Mouse (Mus musculus) liver, postnatal 0 days (tissue): ENCODE measurements around the gene Hoxb4. TPM values are rescaled to one million over a fixed set of nuclear protein-coding genes. Genes with fewer than 3 reads are reported as not detected.

Experiments
- ATAC-seq: fragments of 200-750 bp; cut with Nextera tagmentation; 2 replicates; pipeline ENCODE4 v1.8.0; 2017; ENCODE audit warnings: mild to moderate bottlenecking, moderate library complexity
- DNase-seq: peaks from one replicate; pipeline ENCODE4 v3.0.0-alpha.2; 2016
- H3K27ac ChIP-seq: fragments of 300-500 bp; sonication (generic); 2 replicates; pipeline ENCODE4 v1.5.1; 2014; ENCODE audit warnings: antibody characterized with exemption, moderate library complexity, mild to moderate bottlenecking, low read depth
- H3K27me3 ChIP-seq: fragments of 300-500 bp; sonication (generic); 2 replicates; pipeline ENCODE4 v1.6.1; 2014; ENCODE audit warnings: low read length, control low read depth, mixed read lengths; ENCODE audit not compliant: insufficient read depth
- H3K36me3 ChIP-seq: fragments of 300-500 bp; sonication (generic); replicated peaks from 2 replicates; pipeline ENCODE4 v1.6.1; 2014; ENCODE audit warnings: mild to moderate bottlenecking, control low read depth, low read length, moderate library complexity, mixed read lengths; ENCODE audit not compliant: insufficient read depth
- H3K4me1 ChIP-seq: fragments of 300-500 bp; sonication (generic); 2 replicates; pipeline ENCODE4 v1.6.1; 2014; ENCODE audit warnings: antibody characterized with exemption, mild to moderate bottlenecking, control low read depth; ENCODE audit not compliant: insufficient read depth
- H3K4me2 ChIP-seq: fragments of 300-500 bp; sonication (generic); 2 replicates; pipeline ENCODE4 v1.6.1; 2014; ENCODE audit warnings: low read depth, mild to moderate bottlenecking, low read length, moderate library complexity, mixed read lengths
- H3K4me3 ChIP-seq: fragments of 300-500 bp; sonication (generic); 2 replicates; pipeline ENCODE4 v1.5.1; 2014; ENCODE audit warnings: low read depth, low read length
- H3K9ac ChIP-seq: fragments of 300-500 bp; sonication (generic); replicated peaks from 2 replicates; pipeline ENCODE4 v1.6.1; 2014; ENCODE audit warnings: mild to moderate bottlenecking, moderate library complexity
- H3K9me3 ChIP-seq: fragments of 300-500 bp; sonication (generic); 2 replicates; pipeline ENCODE4 v1.6.1; 2016; ENCODE audit warnings: mild to moderate bottlenecking, control low read depth, low read length, mixed read lengths
- CTCF ChIP-seq: sonication (generic); IDR thresholded peaks from 2 replicates; pipeline ENCODE4 v1.5.1; 2016; ENCODE audit warnings: antibody characterized with exemption, low read depth
- EP300 ChIP-seq: IDR thresholded peaks from 2 replicates; pipeline ENCODE4 v1.6.1; 2016; ENCODE audit warnings: antibody characterized with exemption, low read depth, mild to moderate bottlenecking
- WGBS: fragments of 180-500 bp; shearing (Covaris S2); extraction: QIAGEN DNeasy Blood & Tissue Kit; methylation state at CpG from one replicate; pipeline ENCODE4 v1.1.7; 2014; ENCODE audit not compliant: insufficient replicate concordance; 5-methylcytosine and 5-hydroxymethylcytosine counted together
- polyA plus RNA-seq: library from polyadenylated mRNA; unstranded; fragments of >200 nt; fragmentation: Nextera tagmentation; extraction: Ambion mirVana; gene quantifications from 2 replicates; pipeline ENCODE4 v1.2.1, GENCODE M21; 2015

Gene Hoxb4
- polyA plus RNA-seq: 0.22 and 0.27 TPM in 2 replicates

DNA sequence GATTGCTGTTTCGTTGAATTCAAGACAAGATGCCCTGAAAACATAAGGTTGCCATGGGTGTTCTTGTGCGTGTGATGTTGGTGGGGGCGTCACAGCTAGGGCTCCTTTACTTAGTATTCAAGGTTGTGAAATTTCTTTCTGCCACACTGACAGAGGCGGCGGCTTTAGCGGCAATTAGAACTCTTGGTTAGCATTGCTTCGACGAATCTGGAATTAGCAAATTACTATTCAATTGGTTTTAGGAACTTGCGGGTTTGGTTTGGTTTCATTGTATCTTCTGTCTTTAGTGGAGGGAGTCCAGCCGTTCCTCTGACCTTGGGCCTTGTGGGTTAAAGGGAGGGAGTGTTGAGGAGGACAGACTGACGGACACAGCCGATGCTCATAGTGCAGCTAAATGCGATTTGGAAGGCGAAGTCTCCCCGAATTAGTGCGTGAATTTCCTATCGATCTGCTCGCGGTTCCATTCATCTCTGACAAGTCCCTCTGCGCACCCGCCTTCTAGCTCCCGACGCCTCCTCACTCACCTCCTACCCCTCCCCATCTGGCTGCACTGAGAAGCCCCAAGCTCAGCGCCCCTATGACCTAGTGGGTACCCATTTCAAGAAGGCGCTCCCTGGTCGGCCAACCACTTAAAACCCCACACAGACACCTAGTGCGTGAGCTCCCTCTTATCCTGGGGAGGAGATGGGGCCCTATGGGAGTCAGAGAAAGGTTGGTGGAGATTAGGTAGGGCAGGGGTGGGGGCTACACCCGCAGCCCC lies at the start of gene Hoxb4:
Hoxb4 (plus strand) TSS at position 660 of the 760 bp plus-strand sequence.
- WGBS: 9% methylated on average over 28 of the region's 28 CpGs
- Histone ChIP-seq H3K9ac (peak within 1 kb of the TSS; percentile 54), H3K4me3 (peak within 1 kb of the TSS; percentile 49), H3K9me3 (no peaks in the 10 kb centered on the region), H3K4me1 (no peaks in the 10 kb centered on the region), H3K27me3 (peaks cover 82% of the 10 kb centered on the region), H3K36me3 (no peaks in the 10 kb centered on the region), H3K27ac (peak within 1 kb of the TSS; percentile 68), H3K4me2 (peak within 1 kb of the TSS; percentile 69)
- no peak for ATAC-seq
- no peak for TF ChIP-seq EP300
- TF ChIP-seq CTCF: no peak
- peak; percentile 14 for DNase-seq

DNA sequence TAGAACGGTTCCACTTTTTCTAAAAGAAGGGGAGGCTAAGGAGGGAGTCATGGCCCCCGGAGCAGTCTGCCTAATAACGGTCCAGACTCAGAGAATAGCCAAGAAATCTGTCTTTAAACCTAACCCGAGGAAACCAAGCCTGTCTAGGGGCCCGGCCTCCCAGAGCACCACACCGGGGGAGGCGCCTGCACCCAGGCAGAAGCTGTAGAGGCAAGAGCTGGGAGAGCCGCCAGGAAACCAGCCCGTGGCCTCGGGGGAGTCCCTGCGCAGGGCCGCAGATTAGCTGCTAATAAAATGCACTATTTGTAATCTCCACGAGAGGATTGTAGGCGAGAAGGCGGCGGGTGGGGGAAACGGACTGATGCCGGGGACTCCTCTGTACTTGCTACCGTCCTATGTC lies 48.2 kb upstream of the Hoxb4 start:
- TF ChIP-seq EP300 (no peak), CTCF (no peak)
- DNase-seq (no peak), ATAC-seq (no peak)
- WGBS: 6% methylated on average over 19 of the region's 19 CpGs
- Histone ChIP-seq H3K9me3 (no peaks in the 10 kb centered on the region), H3K9ac (no peak overlapping the region), H3K4me2 (no peak overlapping the region), H3K36me3 (no peaks in the 10 kb centered on the region), H3K4me1 (peaks cover 4% of the 10 kb centered on the region; the same call in 1 of the 2 replicates), H3K27me3 (peaks cover 99% of the 10 kb centered on the region), H3K4me3 (no peak overlapping the region), H3K27ac (no peak overlapping the region)

DNA sequence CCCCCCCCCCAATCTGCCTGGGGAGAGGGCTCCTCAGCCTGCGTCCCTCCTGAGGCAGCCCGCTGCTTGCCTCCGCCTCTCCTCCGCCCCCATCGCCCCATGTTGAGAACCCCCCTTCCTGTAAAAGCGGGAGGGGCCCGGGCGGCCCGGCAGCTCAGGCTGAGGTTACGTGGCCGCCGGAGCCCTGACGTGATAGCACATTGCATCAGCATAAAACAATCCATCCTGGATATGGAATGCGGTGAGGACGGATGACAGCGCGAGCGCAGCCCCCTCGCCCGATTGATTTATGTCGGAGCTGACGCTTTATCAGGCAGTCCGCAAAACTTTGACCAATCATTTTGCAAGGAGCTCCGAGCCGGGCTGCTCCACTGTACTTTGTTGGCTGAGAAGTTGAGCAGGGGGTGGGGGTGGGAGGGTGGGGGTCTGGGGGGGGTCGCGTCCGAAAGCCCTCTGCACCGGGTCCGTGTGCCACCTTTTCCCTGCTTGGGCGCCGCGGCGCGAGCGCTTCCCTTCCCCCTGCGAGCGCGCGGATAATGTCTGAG lies 47.0 kb upstream of the Hoxb4 start, which contains the start of gene Hoxb9:
Hoxb9 (plus strand) TSS at position 462 of the 545 bp plus-strand sequence.
- Histone ChIP-seq H3K9me3 (no peaks in the 10 kb centered on the region), H3K4me3 (peak within 1 kb of the TSS; percentile 13; the same call in 1 of the 2 replicates), H3K27me3 (peaks cover 99% of the 10 kb centered on the region), H3K4me1 (peaks cover 4% of the 10 kb centered on the region; the same call in 1 of the 2 replicates), H3K27ac (no peak within 1 kb of the TSS), H3K9ac (no peak within 1 kb of the TSS), H3K4me2 (peak within 1 kb of the TSS; percentile 13; the same call in 1 of the 2 replicates), H3K36me3 (no peaks in the 10 kb centered on the region)
- TF ChIP-seq CTCF (no peak), EP300 (no peak)
- ATAC-seq (no peak), DNase-seq (no peak)
- WGBS: 2% methylated on average over 38 of the region's 40 CpGs

GRCm38 (mm10) chr11:96271541-96272011 lies 46.5 kb upstream of the Hoxb4 start:
- under 1% methylated on average over 52 of the region's 52 CpGs for WGBS
- no peak for DNase-seq
- H3K4me2 ChIP-seq: peak overlapping the region; percentile 13; the same call in 1 of the 2 replicates
- no peak overlapping the region for H3K9ac ChIP-seq
- H3K4me3 ChIP-seq: peak overlapping the region; percentile 13; the same call in 1 of the 2 replicates
- no peaks in the 10 kb centered on the region for H3K36me3 ChIP-seq
- TF ChIP-seq EP300 (no peak), CTCF (no peak)
- no peak for ATAC-seq
- H3K4me1 ChIP-seq: peaks cover 4% of the 10 kb centered on the region; the same call in 1 of the 2 replicates
- no peaks in the 10 kb centered on the region for H3K9me3 ChIP-seq
- no peak overlapping the region for H3K27ac ChIP-seq
- peaks cover 99% of the 10 kb centered on the region for H3K27me3 ChIP-seq

- 1% methylated on average over 57 of the region's 58 CpGs for WGBS
- Histone ChIP-seq H3K27me3 (peaks cover 99% of the 10 kb centered on the region), H3K4me1 (peaks cover 4% of the 10 kb centered on the region; the same call in 1 of the 2 replicates), H3K4me3 (peak overlapping the region; percentile 13; the same call in 1 of the 2 replicates), H3K9ac (no peak overlapping the region), H3K27ac (no peak overlapping the region), H3K4me2 (peak overlapping the region; percentile 13; the same call in 1 of the 2 replicates), H3K36me3 (no peaks in the 10 kb centered on the region), H3K9me3 (no peaks in the 10 kb centered on the region)
- ATAC-seq (no peak), DNase-seq (no peak)
- TF ChIP-seq EP300: no peak
- no peak for TF ChIP-seq CTCF
These were observed 45.8 kb upstream of the Hoxb4 start for GRCm38 (mm10) chr11:96272024-96272921.
